Mouse (Mus musculus): ENCODE data around the gene Psg22. TPM values are rescaled to one million over a fixed set of nuclear protein-coding genes. Genes with fewer than 3 reads are reported as not detected.
"Not testable (repeated sequence)": the region's sequence is repeated elsewhere in the genome, so short reads cannot be mapped to it uniquely, and the experiment has no call there.

The Psg22 gene
- polyA plus RNA-seq, 1 experiment = not detected

- Histone ChIP-seq H3K27ac (ENCODE audit: insufficient read depth, low read depth, low read length) (no peak overlapping the region), H3K4me3 (ENCODE audit: insufficient read depth, low read depth, low read length) (no peak overlapping the region), H3K4me1 (ENCODE audit: control insufficient read depth, insufficient read depth, low read length) (no peaks in the 10 kb centered on the region)
- no peak for TF ChIP-seq POLR2A (IDR thresholded peaks at IDR 0.05; ENCODE audit: insufficient read depth, low read depth, low read length)
- TF ChIP-seq CTCF (IDR thresholded peaks at IDR 0.05; ENCODE audit: insufficient read depth, low read depth, low read length) = no peak
Observed at GRCm38 (mm10) chr7:18733111-18733510, 15.2 kb downstream of the Psg22 start.

GRCm38 (mm10) chr7:18734451-18734850 lies 16.6 kb downstream of the Psg22 start:
- 94% methylated on average over 1 of the region's 1 CpGs for WGBS
- Histone ChIP-seq H3K4me1 (ENCODE audit: control insufficient read depth, insufficient read depth, low read length) (no peaks in the 10 kb centered on the region), H3K4me3 (ENCODE audit: insufficient read depth, low read depth, low read length) (no peak overlapping the region), H3K27ac (ENCODE audit: insufficient read depth, low read depth, low read length) (no peak overlapping the region)
- no peak for TF ChIP-seq CTCF (IDR thresholded peaks at IDR 0.05; ENCODE audit: insufficient read depth, low read depth, low read length)
- no peak for TF ChIP-seq POLR2A (IDR thresholded peaks at IDR 0.05; ENCODE audit: insufficient read depth, low read depth, low read length)

- H3K27ac ChIP-seq (ENCODE audit: insufficient read depth, low read depth, low read length) = no peak overlapping the region
- WGBS = 10% methylated on average over 20 of the region's 20 CpGs
- TF ChIP-seq CTCF (IDR thresholded peaks at IDR 0.05; ENCODE audit: insufficient read depth, low read depth, low read length) (no peak), POLR2A (IDR thresholded peaks at IDR 0.05; ENCODE audit: insufficient read depth, low read depth, low read length) (no peak)
- peaks cover 4% of the 10 kb centered on the region for H3K4me1 ChIP-seq (ENCODE audit: control insufficient read depth, insufficient read depth, low read length)
- peak overlapping the region; percentile 34; the same call in 1 of the 2 replicates for H3K4me3 ChIP-seq (ENCODE audit: insufficient read depth, low read depth, low read length)
Observed at GRCm38 (mm10) chr7:18746189-18746860, 28.4 kb downstream of the Psg22 start.

GRCm38 (mm10) chr7:18747420-18747819 lies 29.5 kb downstream of the Psg22 start:
- H3K4me1 ChIP-seq (ENCODE audit: control insufficient read depth, insufficient read depth, low read length); H3K4me3 ChIP-seq (ENCODE audit: insufficient read depth, low read depth, low read length); H3K27ac ChIP-seq (ENCODE audit: insufficient read depth, low read depth, low read length): not testable (repeated sequence)
- WGBS = 68% methylated on average over 2 of the region's 2 CpGs

GRCm38 (mm10) chr7:18748994-18749895 lies 31.4 kb downstream of the Psg22 start:
- Histone ChIP-seq H3K4me3 (ENCODE audit: insufficient read depth, low read depth, low read length) (no peak overlapping the region), H3K4me1 (ENCODE audit: control insufficient read depth, insufficient read depth, low read length) (peaks cover 4% of the 10 kb centered on the region), H3K27ac (ENCODE audit: insufficient read depth, low read depth, low read length) (no peak overlapping the region)
- WGBS = 25% methylated on average over 6 of the region's 6 CpGs
- TF ChIP-seq CTCF (IDR thresholded peaks at IDR 0.05; ENCODE audit: insufficient read depth, low read depth, low read length) = no peak
- TF ChIP-seq POLR2A (IDR thresholded peaks at IDR 0.05; ENCODE audit: insufficient read depth, low read depth, low read length) = no peak

- WGBS = 43% methylated on average over 12 of the region's 13 CpGs
- H3K27ac ChIP-seq (ENCODE audit: insufficient read depth, low read depth, low read length); H3K4me3 ChIP-seq (ENCODE audit: insufficient read depth, low read depth, low read length); H3K4me1 ChIP-seq (ENCODE audit: control insufficient read depth, insufficient read depth, low read length): not testable (repeated sequence)
Observed at GRCm38 (mm10) chr7:18749896-18750477, 32.1 kb downstream of the Psg22 start.

- not testable (repeated sequence) for H3K27ac ChIP-seq (ENCODE audit: insufficient read depth, low read depth, low read length); H3K4me3 ChIP-seq (ENCODE audit: insufficient read depth, low read depth, low read length); H3K4me1 ChIP-seq (ENCODE audit: control insufficient read depth, insufficient read depth, low read length)
- 94% methylated on average over 7 of the region's 7 CpGs for WGBS
Observed at GRCm38 (mm10) chr7:18760152-18760551, 42.3 kb downstream of the Psg22 start.

- not testable (repeated sequence) for H3K4me3 ChIP-seq (ENCODE audit: insufficient read depth, low read depth, low read length); H3K27ac ChIP-seq (ENCODE audit: insufficient read depth, low read depth, low read length); H3K4me1 ChIP-seq (ENCODE audit: control insufficient read depth, insufficient read depth, low read length)
- 50% methylated on average over 1 of the region's 2 CpGs for WGBS
Observed at GRCm38 (mm10) chr7:18762885-18763284, 45.0 kb downstream of the Psg22 start.

Other genes starting within 250 kb of the Psg22 start
- gene Psg26, start 233.9 kb upstream of the Psg22 start, polyA plus RNA-seq (2012; ENCODE audit: insufficient read depth, insufficient read length, low replicate concordance, missing spikeins) = not detected in 2 replicates
- gene Psg25, start 185.8 kb upstream of the Psg22 start, polyA plus RNA-seq (2012; ENCODE audit: insufficient read depth, insufficient read length, low replicate concordance, missing spikeins) = not detected in 2 replicates
- not detected in 2 replicates for gene Psg27, start 150.8 kb upstream of the Psg22 start, polyA plus RNA-seq (2012; ENCODE audit: insufficient read depth, insufficient read length, low replicate concordance, missing spikeins)
- gene Psg23, start 101.6 kb upstream of the Psg22 start, polyA plus RNA-seq (2012; ENCODE audit: insufficient read depth, insufficient read length, low replicate concordance, missing spikeins) = not detected in 2 replicates
- gene Psg21, start 61.4 kb upstream of the Psg22 start, polyA plus RNA-seq (2012; ENCODE audit: insufficient read depth, insufficient read length, low replicate concordance, missing spikeins) = not detected in 2 replicates
- not detected in 2 replicates for gene Psg20, start 31.9 kb upstream of the Psg22 start, polyA plus RNA-seq (2012; ENCODE audit: insufficient read depth, insufficient read length, low replicate concordance, missing spikeins)
- not detected in 2 replicates for gene Psg19, start 80.4 kb downstream of the Psg22 start, polyA plus RNA-seq (2012; ENCODE audit: insufficient read depth, insufficient read length, low replicate concordance, missing spikeins)
- gene Psg17, start 103.5 kb downstream of the Psg22 start, polyA plus RNA-seq (2012; ENCODE audit: insufficient read depth, insufficient read length, low replicate concordance, missing spikeins) = not detected in 2 replicates
- not detected in 2 replicates for gene Mill2, start 121.9 kb downstream of the Psg22 start, polyA plus RNA-seq (2012; ENCODE audit: insufficient read depth, insufficient read length, low replicate concordance, missing spikeins)
- not detected in 2 replicates for gene Pglyrp1, start 153.2 kb downstream of the Psg22 start, polyA plus RNA-seq (2012; ENCODE audit: insufficient read depth, insufficient read length, low replicate concordance, missing spikeins)
- gene Ccdc61, start 192.3 kb downstream of the Psg22 start, polyA plus RNA-seq (2012; ENCODE audit: insufficient read depth, insufficient read length, low replicate concordance, missing spikeins) = not detected in 2 replicates
- gene Nova2, start 207.8 kb downstream of the Psg22 start, polyA plus RNA-seq (2012; ENCODE audit: insufficient read depth, insufficient read length, low replicate concordance, missing spikeins) = not detected in 2 replicates